10 mouse cellular contexts compared by ENCODE assay signal in genomic region chr16:45122571-45122970, GRCm38 (mm10). TPM values are rescaled to one million over a fixed set of nuclear protein-coding genes. Genes with fewer than 3 reads are reported as not detected.
DNase-seq lines count a peak whose midpoint lies in the region; ATAC-seq and TF ChIP-seq lines count a peak whose summit lies in the region.
"Had no signal": no experiment of that assay in that cellular context is flagged by ENCODE, and none has a peak within 500 bp of the region (broad histone marks: within the 10 kb centered on the region; RNA-seq: fewer than 3 reads in every experiment).

No protein-coding gene starts in this region.

- H3K4me1 ChIP-seq in cerebellum, adult 2 months (ENCODE audit: control insufficient read depth, insufficient read depth, low read length) = no peaks in the 10 kb centered on the region; the same call in 1 of the 2 replicates
- no peaks in the 10 kb centered on the region for H3K4me1 ChIP-seq in kidney, embryonic 14.5 days (ENCODE audit: control insufficient read depth, insufficient read depth, low read length)
- H3K4me1 ChIP-seq: stomach, embryonic 15.5 days had no signal

- H3K9ac ChIP-seq in kidney, embryonic 14.5 days (ENCODE audit: low read depth, low read length) = no peak overlapping the region
- H3K9ac ChIP-seq: stomach, embryonic 15.5 days had no signal

- DNase-seq in cerebellum, adult 2 months = peak; percentile 11 to 24
- no peak for DNase-seq in cerebellum, adult 8-10 months
- peak; percentile 20 for DNase-seq in kidney, adult 9 months
- DNase-seq in retina, embryonic 14.5 days (ENCODE audit: low spot score) = peak; percentile 35
- no peak for DNase-seq in retina, postnatal 1 day
- peak; percentile 12 for DNase-seq in mesoderm, embryonic 11.5 days (ENCODE audit: low read depth, low spot score)

- no peaks in the 10 kb centered on the region for H3K9me3 ChIP-seq in kidney, embryonic 14.5 days (ENCODE audit: control insufficient read depth, low read length)
- H3K9me3 ChIP-seq: stomach, embryonic 15.5 days had no signal

- 60% methylated on average over 5 of the region's 5 CpGs for WGBS in cerebellum, adult 2 months
- 66% methylated on average over 5 of the region's 5 CpGs for WGBS in kidney, embryonic 14.5 days

- TF ChIP-seq CTCF in cerebellum, adult 2 months (IDR thresholded peaks at IDR 0.05; ENCODE audit: borderline replicate concordance, insufficient read depth, low read depth, low read length) = peak; percentile 17; the same call in 1 of the 2 replicates

- H3K4me2 ChIP-seq in kidney, embryonic 14.5 days (replicated peaks; ENCODE audit: low read depth, low read length) = no peak overlapping the region
- H3K4me2 ChIP-seq: stomach, embryonic 15.5 days had no signal

- no peak overlapping the region for H3K27ac ChIP-seq in cerebellum, adult 2 months (ENCODE audit: insufficient read depth, low read length)
- H3K27ac ChIP-seq in kidney, embryonic 14.5 days (ENCODE audit: low read depth, low read length) = no peak overlapping the region
- H3K27ac ChIP-seq: macrophage; stomach, embryonic 15.5 days had no signal

- H3K27me3 ChIP-seq in cerebellum, adult 2 months (ENCODE audit: control insufficient read depth, insufficient read depth, low read length) = no peaks in the 10 kb centered on the region
- no peaks in the 10 kb centered on the region for H3K27me3 ChIP-seq in kidney, embryonic 14.5 days (ENCODE audit: control insufficient read depth, insufficient read depth, low read length)
- H3K27me3 ChIP-seq: stomach, embryonic 15.5 days had no signal

- ATAC-seq in kidney, embryonic 14.5 days (ENCODE audit: low FRiP score, low TSS enrichment) = no peak
- ATAC-seq in erythroid progenitor cell, adult 5-6 weeks (replicated peaks; ENCODE audit: low FRiP score, poor library complexity, severe bottlenecking) = no peak

- H3K4me3 ChIP-seq in cerebellum, adult 2 months (replicated peaks; ENCODE audit: insufficient read depth, low read depth, low read length) = no peak overlapping the region
- no peak overlapping the region for H3K4me3 ChIP-seq in kidney, embryonic 14.5 days (ENCODE audit: low read length)
- H3K4me3 ChIP-seq: stomach, embryonic 15.5 days had no signal

- H3K36me3 ChIP-seq in kidney, embryonic 14.5 days (ENCODE audit: control insufficient read depth, insufficient read depth, low read length) = peaks cover 10% of the 10 kb centered on the region; the same call in 1 of the 2 replicates

- no peak for TF ChIP-seq POLR2A in cerebellum, adult 2 months (IDR thresholded peaks at IDR 0.05; ENCODE audit: borderline replicate concordance, insufficient read depth, low read length)

RNA-seq across cellular contexts. Expression of gene Ccdc80, which starts 29.4 kb away (rescaled TPM):
- 3.2 and 3.8 TPM in 2 replicates for polyA plus RNA-seq in cerebellum, adult 2 months (2012; rRNA removed)
- polyA plus RNA-seq in kidney, embryonic 14.5 days (2014; fragmentation: Nextera tagmentation; extraction: Ambion mirVana) = 60.1 and 78.5 TPM in 2 replicates
- 0.36 TPM in 1 of 2 replicates, not detected in the other for total RNA-seq in erythroid progenitor cell, adult 5-6 weeks (2015; ENCODE audit: low replicate concordance)
- total RNA-seq in erythroid progenitor cell, adult 5-6 weeks (2017; ENCODE audit: low replicate concordance) = 0.13 TPM in 1 of 2 replicates, not detected in the other

RNA-seq across cellular contexts. Expression of gene Slc35a5, which starts 35.9 kb away (rescaled TPM):
- 40.0 and 40.8 TPM in 2 replicates for polyA plus RNA-seq in cerebellum, adult 2 months (2012; rRNA removed)
- polyA plus RNA-seq in kidney, embryonic 14.5 days (2014; fragmentation: Nextera tagmentation; extraction: Ambion mirVana) = 8.3 and 19.6 TPM in 2 replicates
- 7.9 and 8.8 TPM in 2 replicates for total RNA-seq in erythroid progenitor cell, adult 5-6 weeks (2015; ENCODE audit: low replicate concordance)
- total RNA-seq in erythroid progenitor cell, adult 5-6 weeks (2017; ENCODE audit: low replicate concordance) = 1.7 and 7.7 TPM in 2 replicates

RNA-seq across cellular contexts. Expression of gene Atg3, which starts 36.0 kb away (rescaled TPM):
- 52.1 and 54.8 TPM in 2 replicates for polyA plus RNA-seq in cerebellum, adult 2 months (2012; rRNA removed)
- 28.0 and 32.1 TPM in 2 replicates for polyA plus RNA-seq in kidney, embryonic 14.5 days (2014; fragmentation: Nextera tagmentation; extraction: Ambion mirVana)
- 20.9 and 28.1 TPM in 2 replicates for total RNA-seq in erythroid progenitor cell, adult 5-6 weeks (2015; ENCODE audit: low replicate concordance)
- 13.5 and 16.9 TPM in 2 replicates for total RNA-seq in erythroid progenitor cell, adult 5-6 weeks (2017; ENCODE audit: low replicate concordance)

Comparison
In these comparisons a context has a peak if more than half of its experiments do, and no peak if none do; other contexts are left out.
1. DNase-seq: peak in cerebellum, adult 2 months (2 of 2), kidney, adult 9 months (single experiment), retina, embryonic 14.5 days (single experiment) and mesoderm, embryonic 11.5 days (single experiment); none in cerebellum, adult 8-10 months (single experiment) and retina, postnatal 1 day (single experiment).
2. RNA of gene Ccdc80, which starts 29.4 kb away (polyA plus RNA-seq): 60.1 to 78.5 TPM in kidney, embryonic 14.5 days; 3.2 to 3.8 TPM in cerebellum, adult 2 months; every median in the first group is over 10 times any median in the second.